Mouse (Mus musculus): Measurements from ENCODE around the gene Lhfpl3. TPM values are rescaled to one million over a fixed set of nuclear protein-coding genes. Genes with fewer than 3 reads are reported as not detected.
A peak's percentile ranks its signal among the peaks of the same experiment; 100 is the strongest.

Gene Lhfpl3
- polyA plus RNA-seq, 1 experiment from 2014 or later: 25.3 TPM

- Histone ChIP-seq H3K27me3 (replicated peaks) (no peaks in the 10 kb centered on the region), H3K36me3 (no peaks in the 10 kb centered on the region), H3K4me3 (replicated peaks) (no peak overlapping the region), H3K27ac (replicated peaks) (no peak overlapping the region), H3K4me2 (peak overlapping the region; percentile 9; the same call in 1 of the 2 replicates), H3K9ac (replicated peaks) (no peak overlapping the region), H3K4me1 (peaks cover 9% of the 10 kb centered on the region; the same call in 1 of the 2 replicates), H3K9me3 (replicated peaks) (no peaks in the 10 kb centered on the region)
- WGBS: 19% methylated on average over 6 of the region's 6 CpGs
- no peak; the same call in 1 of the 2 replicates for ATAC-seq (ENCODE audit: low FRiP score)
Measured at GRCm38 (mm10) chr5:23165947-23166350, 420.1 kb downstream of the Lhfpl3 start.

- Histone ChIP-seq H3K9ac (replicated peaks) (no peak overlapping the region), H3K4me3 (replicated peaks) (no peak overlapping the region), H3K4me2 (no peak overlapping the region), H3K9me3 (replicated peaks) (no peaks in the 10 kb centered on the region), H3K4me1 (peaks cover 9% of the 10 kb centered on the region; the same call in 1 of the 2 replicates), H3K27me3 (replicated peaks) (no peaks in the 10 kb centered on the region), H3K36me3 (no peaks in the 10 kb centered on the region), H3K27ac (replicated peaks) (no peak overlapping the region)
- 86% methylated on average over 1 of the region's 1 CpGs for WGBS
- no peak for ATAC-seq (ENCODE audit: low FRiP score)
Measured at GRCm38 (mm10) chr5:23166658-23167057, 420.8 kb downstream of the Lhfpl3 start.

- Histone ChIP-seq H3K9ac (replicated peaks) (no peak overlapping the region), H3K4me2 (no peak overlapping the region), H3K27ac (replicated peaks) (no peak overlapping the region), H3K36me3 (no peaks in the 10 kb centered on the region), H3K27me3 (replicated peaks) (no peaks in the 10 kb centered on the region), H3K4me3 (replicated peaks) (no peak overlapping the region), H3K4me1 (no peaks in the 10 kb centered on the region), H3K9me3 (replicated peaks) (0 out of 2 replicates have a peak, but pooled peaks cover 3% of the 10 kb centered on the region)
- no peak for ATAC-seq (ENCODE audit: low FRiP score)
- 83% methylated on average over 6 of the region's 6 CpGs for WGBS
Measured at GRCm38 (mm10) chr5:23189633-23190032, 443.8 kb downstream of the Lhfpl3 start.

GRCm38 (mm10) chr5:23196879-23197278, 451.0 kb downstream of the Lhfpl3 start:
- no peak overlapping the region for H3K4me2 ChIP-seq
- WGBS: 49% methylated on average over 4 of the region's 4 CpGs
- 0 out of 2 replicates have a peak, but pooled peaks cover 4% of the 10 kb centered on the region for H3K4me1 ChIP-seq
- ATAC-seq (ENCODE audit: low FRiP score): peak; percentile 8; the same call in 1 of the 2 replicates
- no peak overlapping the region for H3K27ac ChIP-seq (replicated peaks)
- no peak overlapping the region for H3K9ac ChIP-seq (replicated peaks)
- H3K36me3 ChIP-seq: no peaks in the 10 kb centered on the region
- no peaks in the 10 kb centered on the region for H3K9me3 ChIP-seq (replicated peaks)
- no peaks in the 10 kb centered on the region for H3K27me3 ChIP-seq (replicated peaks)
- H3K4me3 ChIP-seq (replicated peaks): no peak overlapping the region

- no peaks in the 10 kb centered on the region for H3K27me3 ChIP-seq (replicated peaks)
- no peak overlapping the region for H3K4me2 ChIP-seq
- H3K9ac ChIP-seq (replicated peaks): no peak overlapping the region
- WGBS: 67% methylated on average over 5 of the region's 5 CpGs
- H3K36me3 ChIP-seq: no peaks in the 10 kb centered on the region
- no peak for ATAC-seq (ENCODE audit: low FRiP score)
- no peak overlapping the region for H3K4me3 ChIP-seq (replicated peaks)
- no peak overlapping the region for H3K27ac ChIP-seq (replicated peaks)
- H3K4me1 ChIP-seq: no peaks in the 10 kb centered on the region
- H3K9me3 ChIP-seq (replicated peaks): no peaks in the 10 kb centered on the region
Measured at GRCm38 (mm10) chr5:23213086-23213485, 467.2 kb downstream of the Lhfpl3 start.

GRCm38 (mm10) chr5:23214646-23215045, 468.8 kb downstream of the Lhfpl3 start:
- H3K4me2 ChIP-seq: no peak overlapping the region
- no peak for ATAC-seq (ENCODE audit: low FRiP score)
- H3K27ac ChIP-seq (replicated peaks): no peak overlapping the region
- no peak overlapping the region for H3K4me3 ChIP-seq (replicated peaks)
- H3K4me1 ChIP-seq: no peaks in the 10 kb centered on the region
- no peaks in the 10 kb centered on the region for H3K27me3 ChIP-seq (replicated peaks)
- 80% methylated on average over 3 of the region's 3 CpGs for WGBS
- H3K9me3 ChIP-seq (replicated peaks): no peaks in the 10 kb centered on the region
- H3K9ac ChIP-seq (replicated peaks): no peak overlapping the region
- H3K36me3 ChIP-seq: no peaks in the 10 kb centered on the region

GRCm38 (mm10) chr5:23219655-23220054, 473.8 kb downstream of the Lhfpl3 start:
- ATAC-seq (ENCODE audit: low FRiP score): no peak
- H3K27ac ChIP-seq (replicated peaks): no peak overlapping the region
- no peak overlapping the region for H3K4me2 ChIP-seq
- H3K36me3 ChIP-seq: no peaks in the 10 kb centered on the region
- peaks cover 3% of the 10 kb centered on the region; the same call in 1 of the 2 replicates for H3K4me1 ChIP-seq
- no peaks in the 10 kb centered on the region for H3K27me3 ChIP-seq (replicated peaks)
- H3K9ac ChIP-seq (replicated peaks): no peak overlapping the region
- no peak overlapping the region for H3K4me3 ChIP-seq (replicated peaks)
- no peaks in the 10 kb centered on the region for H3K9me3 ChIP-seq (replicated peaks)
- 89% methylated on average over 1 of the region's 1 CpGs for WGBS

- Histone ChIP-seq H3K9ac (replicated peaks) (peak overlapping the region; percentile 55), H3K4me3 (replicated peaks) (peak overlapping the region; percentile 38), H3K4me1 (peaks cover 11% of the 10 kb centered on the region; the same call in 1 of the 2 replicates), H3K36me3 (no peaks in the 10 kb centered on the region), H3K4me2 (peak overlapping the region; percentile 66), H3K27ac (replicated peaks) (no peak overlapping the region), H3K9me3 (replicated peaks) (no peaks in the 10 kb centered on the region), H3K27me3 (replicated peaks) (no peaks in the 10 kb centered on the region)
- 19% methylated on average over 14 of the region's 14 CpGs for WGBS
- peak; percentile 89 for ATAC-seq (ENCODE audit: low FRiP score)
Measured at GRCm38 (mm10) chr5:23224759-23225536, 479.1 kb downstream of the Lhfpl3 start.

GRCm38 (mm10) chr5:23225621-23226020, 479.8 kb downstream of the Lhfpl3 start:
- Histone ChIP-seq H3K4me2 (peak overlapping the region; percentile 66), H3K9ac (replicated peaks) (no peak overlapping the region), H3K36me3 (no peaks in the 10 kb centered on the region), H3K27ac (replicated peaks) (no peak overlapping the region), H3K27me3 (replicated peaks) (no peaks in the 10 kb centered on the region), H3K4me3 (replicated peaks) (no peak overlapping the region), H3K4me1 (peaks cover 11% of the 10 kb centered on the region; the same call in 1 of the 2 replicates), H3K9me3 (replicated peaks) (no peaks in the 10 kb centered on the region)
- no peak for ATAC-seq (ENCODE audit: low FRiP score)
- 32% methylated on average over 8 of the region's 8 CpGs for WGBS

GRCm38 (mm10) chr5:23226753-23227152, 480.9 kb downstream of the Lhfpl3 start:
- H3K9me3 ChIP-seq (replicated peaks): no peaks in the 10 kb centered on the region
- H3K27me3 ChIP-seq (replicated peaks): no peaks in the 10 kb centered on the region
- WGBS: 73% methylated on average over 3 of the region's 3 CpGs
- H3K4me3 ChIP-seq (replicated peaks): no peak overlapping the region
- H3K27ac ChIP-seq (replicated peaks): no peak overlapping the region
- H3K4me2 ChIP-seq: no peak overlapping the region
- H3K9ac ChIP-seq (replicated peaks): no peak overlapping the region
- no peak for ATAC-seq (ENCODE audit: low FRiP score)
- H3K36me3 ChIP-seq: no peaks in the 10 kb centered on the region
- peaks cover 11% of the 10 kb centered on the region; the same call in 1 of the 2 replicates for H3K4me1 ChIP-seq

- H3K9me3 ChIP-seq (replicated peaks): no peaks in the 10 kb centered on the region
- peaks cover 4% of the 10 kb centered on the region; the same call in 1 of the 2 replicates for H3K4me1 ChIP-seq
- H3K27ac ChIP-seq (replicated peaks): no peak overlapping the region
- no peak overlapping the region for H3K9ac ChIP-seq (replicated peaks)
- H3K27me3 ChIP-seq (replicated peaks): no peaks in the 10 kb centered on the region
- H3K4me2 ChIP-seq: no peak overlapping the region
- ATAC-seq (ENCODE audit: low FRiP score): no peak
- H3K36me3 ChIP-seq: no peaks in the 10 kb centered on the region
- WGBS: 51% methylated on average over 4 of the region's 4 CpGs
- H3K4me3 ChIP-seq (replicated peaks): no peak overlapping the region
Measured at GRCm38 (mm10) chr5:23246974-23247373, 501.1 kb downstream of the Lhfpl3 start.

- no peaks in the 10 kb centered on the region for H3K9me3 ChIP-seq (replicated peaks)
- no peak overlapping the region for H3K4me3 ChIP-seq (replicated peaks)
- H3K4me2 ChIP-seq: no peak overlapping the region
- no peaks in the 10 kb centered on the region for H3K27me3 ChIP-seq (replicated peaks)
- 88% methylated on average over 1 of the region's 1 CpGs for WGBS
- H3K4me1 ChIP-seq: peaks cover 4% of the 10 kb centered on the region; the same call in 1 of the 2 replicates
- no peaks in the 10 kb centered on the region for H3K36me3 ChIP-seq
- H3K9ac ChIP-seq (replicated peaks): no peak overlapping the region
- no peak for ATAC-seq (ENCODE audit: low FRiP score)
- no peak overlapping the region for H3K27ac ChIP-seq (replicated peaks)
Measured at GRCm38 (mm10) chr5:23247784-23248183, 501.9 kb downstream of the Lhfpl3 start.
